Comparison of ENCODE assay signal across 8 mouse cellular contexts in the genomic region with DNA sequence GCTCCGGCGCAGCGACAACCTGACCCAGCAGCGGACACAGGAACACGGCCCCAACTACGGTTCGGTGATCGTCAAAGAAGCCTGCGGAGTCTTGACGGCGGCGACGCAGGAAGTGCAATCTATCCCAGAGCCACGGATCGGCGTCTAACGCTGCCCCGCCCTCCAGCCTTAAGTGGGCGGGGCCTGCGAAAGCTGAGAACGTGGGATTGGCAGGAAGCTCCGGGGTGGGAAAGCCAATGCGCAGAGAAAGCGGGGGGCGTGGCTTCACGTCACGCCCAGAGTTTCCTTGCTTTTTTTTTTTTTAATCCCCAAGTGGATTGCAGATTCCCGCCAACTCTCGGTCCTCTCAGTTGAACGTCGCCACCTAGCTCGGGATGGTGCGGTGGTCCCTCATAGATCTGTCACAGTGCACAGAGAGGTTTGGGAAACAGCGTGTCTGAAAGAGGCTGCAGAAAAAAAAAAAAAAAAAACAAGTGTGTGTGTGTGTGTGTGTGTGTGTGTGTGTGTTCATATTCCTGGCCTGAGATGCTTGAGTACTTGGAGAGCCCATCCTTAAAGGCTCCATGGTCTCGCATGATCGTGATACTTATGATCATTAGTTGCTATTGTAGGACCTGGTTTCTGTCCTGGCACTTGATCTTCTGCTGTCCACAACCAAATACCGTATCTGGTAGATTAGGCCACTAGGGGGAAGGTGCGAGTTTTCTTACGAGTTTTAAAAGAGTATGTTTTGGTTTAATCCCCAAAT. TPM values are rescaled to one million over a fixed set of nuclear protein-coding genes. Genes with fewer than 3 reads are reported as not detected.
DNase-seq lines count a peak whose midpoint lies in the region; ATAC-seq lines count a peak whose summit lies in the region.

Gene Psma1 (minus strand): TSS at position 114 of the 748 bp plus-strand sequence.

- H3K9ac ChIP-seq in hindbrain, embryonic 14.5 days: peak within 1 kb of the TSS; percentile 88

- no peaks in the 10 kb centered on the region for H3K9me3 ChIP-seq in hindbrain, embryonic 14.5 days (ENCODE audit: control insufficient read depth, low read length)

- H3K27me3 ChIP-seq in hindbrain, embryonic 14.5 days (ENCODE audit: control insufficient read depth, insufficient read depth, low read length): no peaks in the 10 kb centered on the region

- H3K4me2 ChIP-seq in hindbrain, embryonic 14.5 days (replicated peaks): peak within 1 kb of the TSS; percentile 66

- WGBS in hindbrain, embryonic 14.5 days: under 1% methylated on average over 39 of the region's 39 CpGs

- peaks cover 33% of the 10 kb centered on the region for H3K36me3 ChIP-seq in hindbrain, embryonic 14.5 days (replicated peaks; ENCODE audit: control insufficient read depth, insufficient read depth)

- peak; percentile 95 for ATAC-seq in hindbrain, embryonic 14.5 days (ENCODE audit: low FRiP score)

- DNase-seq in R1 (ENCODE audit: low read depth, low spot score): peak; percentile 98
- DNase-seq in cerebellum, postnatal 25 days: peak; percentile 97 to 99
- DNase-seq in frontal cortex, postnatal 25 days (ENCODE audit: low spot score in 2 of 2): peak; percentile 93 to 94
- DNase-seq in hindbrain, embryonic 14.5 days (ENCODE audit: low spot score): peak; percentile 99
- DNase-seq in layer of hippocampus, postnatal 36 days: peak; percentile 96
- peak; percentile 97 for DNase-seq in lung, postnatal 36 days
- DNase-seq in retina, postnatal 1 day: peak; percentile 99
- DNase-seq in urinary bladder, adult 18-20 months (ENCODE audit: low spot score in 2 of 2): peak; percentile 93 to 97

- peak within 1 kb of the TSS; percentile 56 for H3K4me3 ChIP-seq in hindbrain, embryonic 14.5 days (replicated peaks; ENCODE audit: low read length)

- peak within 1 kb of the TSS; percentile 47 for H3K27ac ChIP-seq in hindbrain, embryonic 14.5 days

- H3K4me1 ChIP-seq in hindbrain, embryonic 14.5 days (replicated peaks; ENCODE audit: control insufficient read depth, insufficient read depth, low read length): peaks cover 10% of the 10 kb centered on the region; the same call in 1 of the 2 replicates

RNA-seq across cellular contexts. Expression of gene Psma1, which starts in this region (rescaled TPM):
- polyA plus RNA-seq in hindbrain, embryonic 14.5 days (2014; fragmentation: Nextera tagmentation; extraction: Ambion mirVana): 331 and 341 TPM in 2 replicates
- 100 to 1,000 TPM; 117 to 124 TPM for total RNA-seq in layer of hippocampus, postnatal 36 days (2021)

Comparison
In these comparisons a context has a peak if more than half of its experiments do, and no peak if none do; other contexts are left out.
1. Peak in every context shown above with its lines: DNase-seq, ATAC-seq, H3K4me3 ChIP-seq and H3K27ac ChIP-seq.